Mouse (Mus musculus) adrenal gland, adult (tissue): ENCODE data around the gene Rufy4.
"Not testable (repeated sequence)": the region's sequence is repeated elsewhere in the genome, so short reads cannot be mapped to it uniquely, and the experiment has no call there.

Experiments used
- DNase-seq, 2 experiments: peaks; one replicate each; pipeline ENCODE4 v3.0.0; 2022 to 2023; ENCODE audit warnings: low spot score in 1 of 2; ENCODE audit not compliant: inconsistent age in 2 of 2

Gene Rufy4

DNA sequence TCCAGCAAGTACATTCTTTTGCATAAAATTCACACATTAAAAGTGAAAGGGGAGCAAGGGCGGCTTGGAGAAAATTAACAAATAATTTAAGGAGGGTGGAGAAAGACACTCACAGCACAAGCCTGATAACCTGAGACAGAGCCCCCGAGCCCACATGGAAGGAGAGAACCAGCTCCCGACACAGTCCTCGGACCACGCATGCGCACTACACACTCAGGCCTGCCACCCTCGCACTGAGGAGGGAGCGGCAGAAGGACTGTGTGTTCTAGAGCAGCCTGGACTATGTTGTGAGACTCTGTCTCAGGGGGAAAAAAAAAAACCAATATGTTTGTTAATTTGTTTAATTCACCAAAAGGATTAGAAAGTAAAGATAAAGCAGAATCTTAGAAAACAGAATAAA lies 16.4 kb downstream of the Rufy4 start:
- DNase-seq: no peak

DNA sequence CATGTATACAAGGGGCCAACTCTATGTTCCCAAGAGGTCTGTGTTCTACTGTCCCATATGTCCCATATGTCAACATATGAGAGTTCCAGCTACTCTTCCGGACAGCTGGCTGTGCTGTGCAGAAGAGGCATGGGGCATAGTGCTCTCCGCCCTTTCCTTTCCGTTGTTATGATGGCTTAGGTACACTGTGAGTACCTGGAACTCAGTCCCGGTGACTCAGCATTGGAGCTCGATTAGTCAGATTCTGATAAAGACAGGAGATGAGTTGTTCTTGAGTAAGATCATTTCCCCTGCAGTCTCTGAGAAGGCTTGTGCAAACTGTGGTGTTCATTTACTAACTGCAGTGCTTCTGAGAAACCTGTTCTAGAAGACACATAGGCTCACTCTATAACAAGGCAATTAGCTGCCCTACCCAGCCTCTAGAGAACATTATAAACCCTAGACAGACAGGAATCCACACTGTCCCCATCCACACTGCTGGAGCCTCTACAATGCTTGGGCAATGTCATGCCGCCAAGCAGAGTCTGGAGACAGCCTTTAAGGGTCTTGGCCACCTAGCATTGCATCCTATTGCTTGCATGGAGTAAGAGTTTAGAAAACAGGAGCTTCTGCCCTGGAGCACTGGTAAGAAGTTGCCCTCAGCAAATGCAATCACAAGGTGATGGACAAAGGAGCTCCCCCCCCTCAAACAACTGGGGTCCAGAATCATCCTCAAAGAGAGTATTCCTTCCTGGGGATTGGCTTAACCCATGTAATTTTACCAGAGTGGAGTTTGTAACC lies 24.0 kb downstream of the Rufy4 start:
- peak; percentile 54 to 57 for DNase-seq

DNA sequence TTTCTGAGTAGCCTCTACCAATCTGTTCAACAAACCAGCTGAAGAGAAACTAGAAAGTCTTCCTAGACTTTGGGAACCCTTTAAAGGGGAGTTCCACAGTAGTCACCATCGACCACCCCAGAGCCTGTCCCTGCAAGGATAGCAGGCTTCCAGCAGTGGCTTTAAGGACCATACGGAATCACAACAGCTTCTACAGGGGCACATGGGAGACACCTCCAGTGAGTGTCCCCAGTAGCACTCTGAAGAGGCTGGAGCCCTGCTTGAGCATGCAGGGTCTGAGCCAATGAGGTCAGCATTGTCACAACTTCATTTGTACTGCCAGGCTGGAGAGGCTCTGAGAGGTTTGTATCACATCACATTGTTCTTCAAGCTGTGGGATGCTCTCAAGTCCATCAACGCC lies 24.8 kb downstream of the Rufy4 start:
- no peak for DNase-seq

DNA sequence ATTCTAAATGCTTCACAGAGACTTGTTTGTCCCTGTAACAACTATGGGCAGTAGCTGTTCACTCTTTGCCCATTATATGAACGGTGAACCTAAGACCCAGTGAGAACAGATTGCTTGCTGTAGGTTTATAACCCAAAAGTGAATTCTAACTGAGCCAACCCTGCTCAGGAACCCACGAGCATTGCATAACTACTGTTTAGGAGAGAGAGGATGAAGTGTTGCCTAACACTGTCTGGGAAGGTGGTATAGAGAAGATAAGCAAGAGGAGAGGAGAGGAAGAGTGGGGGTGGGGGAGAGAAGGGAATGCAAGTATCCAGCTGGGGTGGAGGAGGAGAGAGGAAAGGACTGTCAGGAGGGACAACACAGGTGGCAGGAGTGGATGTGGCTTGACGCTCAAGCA lies 25.8 kb downstream of the Rufy4 start:
- no peak for DNase-seq

DNA sequence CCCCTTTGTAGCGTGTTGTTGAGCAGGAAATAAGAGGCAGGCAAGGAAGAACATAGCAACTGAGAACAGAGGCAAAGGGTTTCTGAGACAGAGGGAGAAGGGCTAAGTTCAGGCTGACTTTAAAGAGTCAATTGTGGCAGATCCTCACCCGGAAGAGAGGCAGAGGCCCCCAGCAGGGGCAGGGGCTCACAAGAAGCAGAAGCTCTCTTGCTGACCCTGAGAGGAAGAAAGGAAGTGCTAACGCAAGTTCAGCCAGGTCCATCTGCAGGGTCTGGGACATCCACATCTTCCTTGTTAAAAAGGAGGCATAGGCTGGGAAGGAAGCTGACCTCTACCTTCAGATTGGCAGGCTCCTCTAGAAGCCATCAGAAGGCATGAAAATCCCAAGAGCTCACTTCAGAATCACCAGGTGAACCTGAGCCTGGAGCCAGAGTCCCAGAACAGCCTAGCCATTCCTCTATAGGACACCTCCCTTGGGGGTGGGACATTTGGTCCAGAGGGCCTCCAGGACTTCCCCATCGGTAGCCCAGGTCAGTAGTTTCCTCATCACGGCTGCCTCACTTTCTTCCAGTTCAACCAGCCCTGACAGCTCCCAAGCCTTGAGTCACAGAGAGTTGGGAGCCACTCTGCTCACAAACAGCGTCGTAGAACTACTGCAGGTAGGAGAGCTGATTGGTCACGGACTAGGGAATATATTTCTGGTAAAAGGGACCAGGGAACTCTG lies 28.3 kb downstream of the Rufy4 start, which contains the start of gene Cxcr2:
TSS of gene Cxcr2 (plus strand) at position 529 of the 724 bp plus-strand sequence.
- DNase-seq: no peak

DNA sequence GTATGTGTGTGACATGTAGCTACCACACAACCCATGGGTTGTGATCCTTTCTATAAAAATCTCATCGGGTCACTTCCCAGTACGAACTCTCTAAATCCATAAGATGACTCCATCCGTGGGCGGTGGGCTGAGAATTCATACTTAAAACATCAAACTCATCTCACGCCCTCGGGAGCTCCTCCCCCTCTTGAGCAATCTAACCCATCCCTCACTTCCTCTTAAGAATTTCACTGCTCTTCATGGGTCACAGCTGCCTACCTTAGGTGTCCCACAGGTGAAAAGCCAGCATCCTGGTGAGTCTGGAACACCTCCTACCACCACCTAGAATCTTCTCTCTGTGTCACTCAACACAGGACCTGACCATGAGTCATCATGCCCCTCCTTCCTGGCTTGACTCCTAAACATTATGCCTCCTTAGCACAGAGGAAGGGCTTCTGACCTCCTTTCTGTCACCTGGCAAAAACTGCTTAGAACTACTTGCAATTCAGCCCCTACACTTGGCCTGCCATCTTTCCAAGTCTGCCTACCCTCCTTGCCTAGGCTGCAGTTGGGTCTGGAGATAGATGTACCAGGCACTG lies 30.2 kb downstream of the Rufy4 start:
- DNase-seq: no peak

DNA sequence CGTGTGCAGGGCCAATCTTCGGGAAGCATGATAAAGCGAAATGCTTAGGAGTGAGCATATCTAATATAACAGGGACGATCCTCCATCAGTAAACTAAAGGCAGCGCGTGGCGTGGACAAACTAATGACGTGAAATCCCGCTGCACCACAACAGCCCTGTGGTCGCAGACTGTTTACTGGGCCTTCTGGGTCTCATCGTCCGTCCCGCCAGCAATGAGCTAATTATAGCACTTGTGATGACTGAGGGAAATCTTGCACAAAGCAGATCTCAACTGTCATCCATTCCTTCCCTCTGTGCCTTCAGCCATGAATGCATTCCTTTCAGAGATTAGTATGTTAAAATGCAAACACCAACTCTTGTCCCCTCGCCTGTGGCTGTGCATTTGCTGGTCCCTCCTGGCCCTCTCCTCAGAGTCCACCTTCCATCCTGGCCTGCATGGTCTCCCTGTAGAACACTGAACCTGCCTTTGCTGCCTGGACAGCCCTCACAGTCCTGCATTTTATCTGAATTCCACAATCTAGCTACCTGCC lies 31.1 kb downstream of the Rufy4 start:
- no peak for DNase-seq

DNA sequence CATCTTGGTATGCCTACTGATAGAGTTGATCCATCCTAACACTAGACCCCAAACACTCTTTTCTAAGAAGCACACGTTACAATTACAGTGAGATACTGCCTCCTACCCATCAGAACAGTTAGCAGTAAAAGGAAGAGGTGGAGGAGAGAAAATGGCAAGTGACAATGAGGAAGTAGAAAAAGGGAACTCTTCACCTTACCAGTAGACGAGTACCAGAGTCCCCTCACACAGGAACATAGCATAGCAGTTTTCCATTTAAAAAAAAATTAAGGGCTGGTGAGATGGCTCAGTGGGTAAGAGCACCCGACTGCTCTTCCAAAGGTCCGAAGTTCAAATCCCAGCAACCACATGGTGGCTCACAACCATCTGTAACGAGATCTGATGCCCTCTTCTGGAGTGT lies 34.3 kb downstream of the Rufy4 start:
- DNase-seq: not testable (repeated sequence)

DNA sequence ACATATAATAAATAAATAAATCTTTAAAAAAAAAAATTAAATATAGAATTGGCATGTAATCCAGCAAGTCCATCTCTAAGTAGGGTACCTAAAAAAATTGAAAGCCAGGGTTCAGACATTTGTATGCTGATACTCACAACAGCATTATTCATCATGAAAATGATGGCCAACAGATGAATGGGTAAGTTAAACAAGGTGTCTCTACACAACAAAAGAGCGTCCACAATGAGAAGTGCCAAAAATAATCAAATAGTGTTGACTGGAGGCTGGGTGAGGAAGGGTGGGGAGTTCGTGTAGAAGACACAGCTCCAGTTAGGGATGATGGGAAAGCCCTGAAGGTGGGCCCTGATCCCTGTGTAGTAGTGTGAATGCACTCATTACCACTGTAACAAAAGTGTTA lies 34.7 kb downstream of the Rufy4 start:
- DNase-seq: no peak

DNA sequence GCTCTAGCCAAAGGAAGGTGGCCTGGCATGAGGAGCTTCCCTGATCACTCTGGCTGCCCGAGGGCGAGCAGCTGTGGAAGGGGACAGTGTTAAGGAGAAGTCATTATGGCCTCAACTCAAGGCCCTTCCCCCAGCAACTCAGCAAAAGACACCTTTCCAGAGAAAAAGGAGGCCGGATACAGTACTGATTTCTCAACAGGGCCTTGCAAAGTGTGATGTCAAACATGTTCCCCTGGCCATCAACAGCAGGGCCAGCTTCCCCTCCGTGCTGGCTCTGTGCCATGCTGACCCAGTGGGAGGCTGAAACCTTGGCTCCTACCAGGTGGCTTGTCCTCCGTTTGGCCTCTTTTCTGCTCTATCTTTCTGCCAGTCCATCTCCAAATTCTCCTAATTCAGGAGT lies 41.8 kb downstream of the Rufy4 start:
- DNase-seq: no peak

DNA sequence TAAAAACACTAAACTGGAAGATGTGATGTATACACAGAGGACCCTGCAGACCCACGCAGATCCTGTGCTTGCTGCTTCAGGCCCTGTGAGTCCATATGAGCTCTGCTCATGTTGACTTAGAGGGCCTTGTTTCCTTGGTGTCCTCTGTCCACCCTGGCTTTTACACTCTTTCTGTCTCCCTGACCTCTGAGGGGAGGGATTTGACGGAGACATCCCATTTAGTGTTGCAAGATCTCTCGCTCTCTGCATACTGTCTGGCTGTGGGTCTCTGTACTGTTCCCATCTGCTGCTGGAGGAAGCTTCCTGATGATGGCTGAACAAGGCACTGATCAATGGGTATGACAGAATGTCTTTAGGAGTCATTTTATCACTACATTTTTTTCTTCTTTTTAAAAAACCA lies 44.4 kb downstream of the Rufy4 start:
- no peak for DNase-seq

DNA sequence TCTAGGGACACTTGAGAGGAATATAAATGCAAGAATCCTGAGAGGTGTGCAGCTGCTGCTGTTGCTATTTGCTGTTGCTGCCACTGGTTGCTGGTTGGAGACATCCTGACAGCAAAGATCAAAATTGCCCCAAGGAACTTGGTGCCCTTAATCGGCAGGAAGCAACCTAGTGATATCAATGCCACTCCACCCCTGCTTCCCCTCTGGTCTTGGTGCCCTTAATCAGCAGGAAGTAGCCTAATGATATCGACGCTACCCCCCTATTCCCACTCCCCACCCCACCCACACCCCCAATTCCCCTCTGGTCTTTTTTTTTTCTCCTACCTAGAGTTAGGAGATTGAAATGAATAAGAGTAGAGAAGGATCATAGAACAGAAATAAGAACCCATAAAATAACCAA lies 47.4 kb downstream of the Rufy4 start:
- DNase-seq: no peak

DNA sequence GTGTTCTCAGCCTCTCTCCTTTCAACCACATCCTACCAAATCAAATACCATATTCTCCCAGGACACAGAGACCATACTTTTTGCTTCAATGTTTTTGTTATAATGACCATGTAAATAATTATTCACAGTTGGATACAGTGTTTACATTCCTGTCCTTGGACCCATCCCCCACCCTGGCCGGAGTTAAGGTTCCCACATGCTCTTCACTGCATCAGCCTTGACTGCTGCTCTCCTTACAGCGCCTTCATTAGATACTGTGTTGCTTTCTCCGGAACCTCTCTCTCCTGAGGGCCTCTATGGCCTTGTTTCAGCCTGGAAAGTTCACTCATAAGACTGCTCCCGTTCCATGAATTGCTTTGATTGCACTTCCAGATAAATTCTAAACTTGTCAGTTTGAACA lies 50.4 kb downstream of the Rufy4 start:
- DNase-seq: no peak

DNA sequence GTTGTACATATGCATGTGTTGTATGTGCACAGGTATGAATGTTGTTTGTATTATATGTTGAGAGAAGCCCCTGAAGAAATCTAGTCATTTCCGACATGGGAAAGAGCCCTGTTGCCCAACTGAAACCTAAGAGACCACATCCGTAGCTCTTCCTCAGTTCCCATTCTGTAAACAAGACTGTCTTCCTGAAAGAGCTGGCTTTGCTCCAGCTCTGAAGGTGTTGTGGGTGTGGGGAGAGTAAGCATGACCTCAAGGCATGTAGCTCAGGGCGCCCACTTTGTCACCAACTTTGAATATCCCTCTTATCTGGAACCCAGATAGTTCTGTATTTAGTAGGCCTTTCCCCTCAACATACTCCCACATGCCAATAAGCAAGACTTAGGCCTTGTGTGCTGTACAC lies 53.3 kb downstream of the Rufy4 start:
- DNase-seq: no peak

DNA sequence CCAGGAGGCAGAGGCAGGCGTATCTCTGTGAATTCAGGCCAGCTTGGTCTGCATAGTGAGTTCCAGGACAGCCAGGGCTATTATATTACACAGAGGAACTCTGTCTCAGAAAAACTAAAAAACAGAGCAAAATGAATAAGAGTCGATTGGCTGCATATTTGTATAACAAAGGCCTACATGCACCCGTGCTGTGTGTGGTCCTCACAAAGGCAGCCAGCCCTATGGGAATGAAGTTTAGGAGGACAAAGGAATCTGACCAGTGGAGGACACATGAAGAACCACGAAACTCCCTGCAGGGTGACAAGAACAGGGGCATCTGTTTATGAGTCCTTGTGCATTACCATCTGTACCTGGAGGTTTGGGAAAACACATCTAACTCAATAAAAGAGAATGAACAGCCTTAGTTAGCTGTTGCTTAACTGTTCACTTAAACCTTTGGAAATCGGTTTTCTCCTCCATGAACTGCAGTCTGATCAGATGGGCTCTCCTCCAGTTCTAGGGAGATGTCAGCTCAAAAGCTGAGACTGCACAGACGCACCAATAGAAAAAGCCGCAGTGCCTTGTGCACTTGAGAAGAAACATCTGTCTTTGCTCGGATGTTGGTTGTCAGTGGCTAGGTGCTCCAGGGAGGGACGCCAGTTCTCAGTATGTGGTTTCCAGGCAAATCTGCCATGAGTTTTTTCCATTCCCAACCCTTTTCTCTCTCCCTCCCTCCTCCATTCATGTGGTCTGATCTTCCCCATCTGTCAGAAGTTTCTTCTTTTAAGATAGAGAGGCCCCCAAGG lies 54.5 kb downstream of the Rufy4 start:
- DNase-seq: no peak

DNA sequence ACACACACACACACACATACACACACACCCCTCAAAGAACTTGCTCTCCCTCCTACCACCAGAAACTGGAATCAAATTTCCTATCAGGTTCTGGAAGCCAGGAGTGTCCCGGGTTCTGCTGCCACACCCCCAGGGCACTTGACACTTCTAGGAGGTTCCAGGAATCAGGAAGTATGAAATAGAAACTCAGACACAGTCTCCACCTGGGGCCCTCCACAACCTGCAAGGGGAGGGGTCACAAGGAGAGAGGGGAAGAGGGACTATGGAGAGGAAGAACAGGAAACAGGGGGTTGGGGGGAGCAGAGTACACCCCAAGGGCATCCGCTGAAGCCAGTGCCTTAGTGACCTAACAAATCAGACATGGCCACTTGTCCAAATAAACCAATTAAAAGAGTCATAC lies 56.1 kb downstream of the Rufy4 start:
- no peak for DNase-seq

DNA sequence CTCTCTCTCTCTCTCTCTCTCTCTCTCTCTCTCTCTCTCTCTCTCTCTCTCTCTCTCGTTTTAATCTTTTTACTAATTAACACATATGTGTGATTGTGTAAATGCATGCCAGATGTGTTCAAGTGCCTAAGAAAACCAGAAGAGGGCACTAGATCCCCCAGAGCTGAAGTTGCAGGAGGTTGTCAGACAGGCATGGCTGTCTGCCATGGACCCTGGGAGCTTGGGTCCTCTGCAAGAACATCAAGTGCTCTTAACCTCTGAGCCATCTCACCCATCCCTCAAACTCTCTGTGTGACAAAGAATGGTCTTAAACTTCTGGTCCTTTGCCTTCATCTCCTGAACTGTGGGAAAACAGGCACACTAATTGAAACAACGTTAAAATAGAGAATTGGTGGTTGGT lies 57.7 kb downstream of the Rufy4 start:
- DNase-seq: no peak

DNA sequence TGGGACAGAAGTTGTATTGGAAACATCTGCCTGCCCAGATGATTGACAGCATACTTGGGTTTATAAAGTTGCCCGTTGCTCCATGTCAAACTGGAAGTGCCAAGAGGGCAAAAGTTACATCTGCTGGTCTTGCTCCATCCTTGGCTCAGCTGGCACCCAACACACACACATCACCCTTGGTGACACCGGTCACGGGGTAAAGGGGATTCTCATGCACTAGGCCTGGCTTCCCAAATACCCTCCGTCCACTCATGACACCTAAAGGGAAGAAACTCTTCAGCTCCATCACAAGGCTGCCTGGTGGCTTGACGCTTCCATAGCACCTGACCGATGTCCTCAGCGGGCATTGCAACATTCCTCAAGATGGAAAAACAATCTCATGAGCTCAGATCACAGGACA lies 65.1 kb downstream of the Rufy4 start:
- DNase-seq: peak in 1 of 2 experiments; percentile 35

DNA sequence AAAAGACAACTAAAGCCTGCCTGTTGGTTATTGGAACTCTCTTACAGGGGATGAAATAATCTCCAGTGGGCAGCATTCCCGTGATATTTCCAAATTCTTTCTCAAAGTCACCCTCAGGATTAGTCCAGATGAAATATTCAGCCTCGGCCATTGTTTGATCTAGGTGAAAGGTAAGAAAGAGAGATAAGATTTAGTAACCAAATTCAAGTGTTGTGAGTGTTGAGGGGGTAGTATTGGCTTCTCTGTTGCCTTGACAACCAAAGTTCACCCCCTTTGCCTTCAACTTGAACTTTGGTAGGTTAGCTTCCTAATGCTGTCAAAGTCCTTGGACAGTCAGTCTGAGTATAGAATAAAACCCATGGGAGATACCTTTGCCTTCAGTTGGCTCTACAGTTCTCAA lies 67.4 kb downstream of the Rufy4 start:
- peak in 1 of 2 experiments; percentile 15 for DNase-seq

DNA sequence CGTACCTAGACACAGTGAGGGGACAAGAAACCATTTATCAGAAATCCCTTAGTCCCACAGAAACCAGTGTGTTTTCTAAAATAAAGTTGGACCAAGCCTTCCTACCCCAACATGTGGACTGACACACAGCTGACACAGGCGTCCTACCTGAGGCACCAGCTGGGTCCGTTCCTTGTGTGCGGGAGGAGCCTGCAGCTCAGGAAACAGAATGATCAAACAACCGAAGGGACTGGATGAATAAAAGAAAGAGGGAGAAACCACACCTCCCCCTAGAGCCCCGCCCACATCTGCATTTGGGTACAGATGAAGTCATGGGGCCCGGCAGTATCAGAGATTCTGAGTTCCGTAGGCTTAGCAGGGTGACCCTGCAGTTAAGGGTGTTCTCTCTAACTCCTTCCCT lies 69.1 kb downstream of the Rufy4 start, which contains the start of gene Cxcr1:
TSS of gene Cxcr1 (minus strand) at position 187 of the 400 bp plus-strand sequence.
- no peak for DNase-seq

DNA sequence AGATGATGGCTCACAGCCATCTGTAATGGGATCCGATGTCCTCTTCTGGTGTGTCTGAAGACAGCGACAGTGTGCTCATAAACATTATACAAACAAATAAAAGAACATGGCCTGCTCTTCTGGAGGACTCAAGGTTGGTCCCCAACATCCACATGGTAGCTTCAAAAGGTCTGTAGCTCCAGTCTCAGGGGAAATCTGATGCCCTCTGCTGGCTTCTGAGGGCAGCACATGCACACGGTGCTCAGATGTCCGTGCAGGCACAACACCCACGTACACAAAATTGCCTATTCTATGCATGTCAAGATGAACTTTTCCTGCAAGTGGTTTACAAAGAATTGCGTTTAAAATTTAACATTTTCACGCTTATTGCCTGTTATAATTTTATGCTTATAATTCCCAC lies 70.6 kb downstream of the Rufy4 start:
- peak; percentile 21 to 58 for DNase-seq
